Mouse (Mus musculus): ENCODE results near the gene Gm11060.

DNA sequence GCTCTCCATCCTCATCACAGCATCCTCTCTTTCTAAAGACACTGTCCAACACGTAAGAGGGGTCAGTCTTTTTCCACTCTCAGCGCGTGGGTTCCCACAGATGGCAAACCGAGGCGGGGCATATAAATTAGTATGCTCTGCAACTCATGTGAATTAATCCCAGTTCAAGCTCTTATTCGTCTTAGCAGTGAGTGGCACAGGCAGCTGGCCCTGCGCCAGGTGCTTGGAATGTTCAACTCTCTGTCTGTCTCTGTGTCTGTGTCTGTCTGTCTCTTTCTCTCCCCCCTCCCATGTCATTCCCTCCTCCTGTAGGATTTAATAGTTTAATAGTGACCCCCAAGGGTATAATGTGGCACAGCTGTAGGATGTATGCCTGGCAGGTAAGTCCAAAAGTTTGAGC, 7.6 kb downstream of the Gm11060 start:
- TF ChIP-seq CTCF (IDR thresholded peaks at IDR 0.05; ENCODE audit: control insufficient read depth, insufficient read depth, low read length) (no peak), POLR2A (IDR thresholded peaks at IDR 0.05; ENCODE audit: borderline replicate concordance, control insufficient read depth, low read depth, low read length) (no peak)

Data from bone marrow, adult 2 months (tissue).